Mouse (Mus musculus) MN1 (cell line): Measurements from ENCODE around the gene Slc35b4.

Experiments used
- DNase-seq: peaks from one replicate; pipeline ENCODE4 v3.0.0-alpha.2; 2016; ENCODE audit warnings: low spot score

Gene Slc35b4

DNA sequence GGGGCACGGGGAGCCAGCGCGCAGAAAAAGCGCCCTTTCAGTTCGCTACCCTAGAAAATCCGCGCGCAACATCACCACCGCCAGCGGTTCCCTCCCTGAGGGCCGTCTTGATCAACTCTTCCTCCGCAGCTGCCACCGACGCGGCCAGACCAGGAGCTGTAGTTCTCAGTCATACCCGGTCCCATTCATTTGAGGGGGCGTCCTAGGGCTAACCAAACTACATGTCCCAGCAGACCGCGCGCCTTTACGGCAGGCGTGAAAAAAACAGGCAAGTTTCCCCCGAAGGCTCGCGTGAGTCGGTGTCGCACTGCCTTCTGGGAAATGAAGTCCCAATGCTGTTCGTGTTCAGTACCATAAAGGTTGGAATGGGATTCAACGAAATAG is at the start of gene Slc35b4:
Gene Slc35b4 (minus strand): TSS at position 248 of the 384 bp plus-strand sequence.
- DNase-seq = peak; percentile 97

DNA sequence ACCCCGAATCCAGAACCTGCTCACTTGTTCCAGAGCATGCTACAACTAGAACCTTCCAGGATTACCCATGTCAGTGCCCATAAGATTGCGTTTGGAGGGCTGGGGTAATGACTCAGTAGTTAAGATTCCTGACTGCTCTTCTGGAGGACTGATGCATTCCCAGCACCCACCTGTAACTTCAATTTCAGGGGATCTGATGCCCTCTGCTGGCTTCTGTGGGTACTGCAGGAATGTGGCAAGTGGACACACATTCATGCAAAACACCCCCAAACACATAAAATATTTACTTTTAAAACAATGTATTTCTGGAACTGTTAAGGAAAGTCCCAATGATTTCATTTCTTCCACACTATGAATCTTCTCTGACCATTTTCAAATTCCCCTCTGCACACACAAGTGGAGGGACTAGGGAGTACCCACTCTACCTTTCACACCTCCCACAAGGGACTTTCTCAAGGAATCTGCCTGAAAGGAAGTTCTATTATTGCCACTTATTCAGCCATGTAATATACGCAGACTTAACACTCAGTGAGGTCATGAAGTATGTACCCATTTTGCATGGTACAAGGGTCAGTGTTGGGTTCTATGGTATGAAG is 48.2 kb upstream of the Slc35b4 start:
- no peak for DNase-seq

DNA sequence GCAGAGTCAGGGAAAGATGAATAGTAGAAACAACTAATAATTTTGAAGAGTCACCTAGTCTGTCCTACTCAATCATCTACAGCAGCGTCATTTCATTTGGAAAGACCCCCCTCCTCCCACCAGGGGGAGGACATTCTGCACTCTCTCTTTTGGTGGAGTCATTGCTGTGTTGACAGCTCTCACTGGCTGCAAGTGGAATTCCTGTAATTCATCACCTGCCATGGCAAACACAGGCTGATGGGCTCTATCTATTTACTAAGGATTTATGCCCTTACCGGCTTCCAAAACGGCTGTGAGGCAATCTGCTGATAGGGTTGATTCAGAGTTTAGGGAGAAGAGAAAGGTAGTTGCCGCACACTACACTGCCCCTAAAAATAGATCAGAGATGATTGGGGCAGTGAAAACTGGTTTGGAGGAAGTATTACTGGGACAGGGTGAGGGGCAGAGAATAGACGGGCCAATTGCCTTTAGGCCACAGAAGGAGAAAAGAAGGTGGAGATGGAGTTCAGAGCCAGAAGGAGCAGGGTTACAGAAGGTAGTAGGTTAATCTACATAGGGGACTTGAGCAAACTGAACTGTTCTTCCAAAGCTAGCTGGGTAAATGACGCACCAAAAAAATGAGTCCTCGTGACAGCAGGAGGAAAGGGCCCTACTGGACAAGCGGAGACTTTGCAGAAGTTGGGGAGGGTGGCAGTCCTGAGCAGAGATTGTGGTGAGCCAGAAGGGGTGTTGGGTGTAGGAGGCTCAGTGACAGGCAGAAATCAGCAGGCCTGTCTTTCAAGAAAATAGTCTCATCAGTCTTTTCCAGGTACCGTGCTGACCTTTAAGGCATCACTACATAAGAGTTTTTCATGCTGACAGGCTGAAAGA is 39.8 kb upstream of the Slc35b4 start:
- DNase-seq = no peak

DNA sequence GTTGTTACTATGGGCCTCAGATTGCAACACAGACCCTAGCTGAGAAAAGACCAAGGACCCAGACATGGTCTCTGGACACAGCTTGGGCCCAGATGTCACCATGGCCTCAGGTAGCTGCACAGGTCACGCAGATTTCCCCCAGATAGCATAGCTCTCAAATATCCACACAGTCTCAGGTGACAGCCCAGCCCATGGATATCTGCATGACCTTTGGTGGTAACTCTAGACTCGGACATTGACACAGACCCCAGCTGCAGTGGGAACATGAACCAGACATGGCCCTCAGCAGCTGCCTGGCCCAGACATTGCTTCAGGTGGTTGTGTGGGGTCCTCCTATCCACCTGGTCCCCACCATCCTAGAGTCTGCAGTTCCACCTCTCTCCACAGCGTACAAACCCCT is 28.8 kb upstream of the Slc35b4 start:
- no peak for DNase-seq

DNA sequence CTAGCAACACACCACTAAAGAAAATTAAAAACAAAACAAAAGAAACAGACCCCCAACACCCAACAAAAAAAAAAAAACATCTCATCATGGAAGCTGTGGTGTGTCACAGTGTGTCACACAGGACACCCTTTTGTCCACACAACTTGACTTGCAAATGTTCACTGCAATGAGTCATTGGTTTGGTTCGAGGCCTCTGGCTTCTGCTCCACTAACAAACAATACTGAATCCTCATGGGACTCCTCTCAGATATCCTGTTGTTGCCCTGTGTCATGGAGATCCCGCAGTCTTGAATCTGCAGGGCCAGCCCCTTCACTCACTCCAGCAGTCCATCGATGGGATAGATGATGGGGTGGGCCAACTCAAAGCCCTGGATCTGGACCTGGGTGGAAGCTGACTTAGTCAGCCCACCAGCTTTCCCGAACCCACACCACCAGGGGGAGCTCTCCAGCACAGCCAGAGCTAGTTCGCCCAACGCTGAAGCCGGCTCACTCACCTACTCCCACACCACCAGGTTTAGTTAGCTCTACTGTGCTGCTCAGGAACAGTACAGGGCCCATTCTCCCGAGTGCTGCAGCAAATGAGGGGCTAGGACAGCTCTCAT is 28.2 kb upstream of the Slc35b4 start:
- DNase-seq = peak; percentile 22

DNA sequence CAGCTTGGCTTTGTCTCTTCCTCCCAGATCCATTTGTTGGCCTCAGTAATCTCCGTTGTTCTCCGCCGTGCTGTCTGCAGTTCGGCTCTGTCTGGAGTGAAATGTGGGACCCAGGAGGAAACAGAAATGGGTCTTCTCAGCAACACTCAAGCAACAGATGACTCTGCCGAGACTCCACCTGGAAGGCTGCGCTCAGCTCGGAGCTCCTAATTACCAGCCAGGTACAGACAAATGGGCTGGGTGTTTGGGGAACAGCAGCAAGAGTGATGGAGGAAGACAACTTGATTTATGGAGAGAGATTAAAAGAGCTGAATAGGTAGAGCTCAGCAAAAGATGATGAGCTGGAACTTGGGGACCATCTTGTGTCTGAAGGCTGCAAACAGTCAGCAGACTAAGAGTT is 26.6 kb upstream of the Slc35b4 start:
- DNase-seq = no peak

DNA sequence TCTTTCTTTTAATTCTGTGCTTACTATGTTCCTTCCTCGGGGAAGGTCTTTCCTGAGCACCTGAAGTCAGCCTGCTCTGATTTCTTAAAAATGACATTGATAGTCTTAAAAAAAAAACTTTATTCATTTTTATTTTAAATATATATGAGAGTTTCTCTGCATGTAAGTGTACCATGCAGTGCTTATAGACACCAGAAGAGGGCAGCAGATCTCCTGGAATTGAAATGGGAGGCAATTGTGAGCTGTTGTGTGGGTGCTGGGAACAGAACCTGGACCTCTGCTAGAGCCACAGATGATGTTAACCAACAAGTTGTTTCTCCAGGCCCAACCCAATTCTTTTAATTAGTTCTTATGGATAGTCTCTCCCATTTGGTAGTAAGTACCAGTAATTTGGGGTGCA is 18.1 kb upstream of the Slc35b4 start:
- no peak for DNase-seq

DNA sequence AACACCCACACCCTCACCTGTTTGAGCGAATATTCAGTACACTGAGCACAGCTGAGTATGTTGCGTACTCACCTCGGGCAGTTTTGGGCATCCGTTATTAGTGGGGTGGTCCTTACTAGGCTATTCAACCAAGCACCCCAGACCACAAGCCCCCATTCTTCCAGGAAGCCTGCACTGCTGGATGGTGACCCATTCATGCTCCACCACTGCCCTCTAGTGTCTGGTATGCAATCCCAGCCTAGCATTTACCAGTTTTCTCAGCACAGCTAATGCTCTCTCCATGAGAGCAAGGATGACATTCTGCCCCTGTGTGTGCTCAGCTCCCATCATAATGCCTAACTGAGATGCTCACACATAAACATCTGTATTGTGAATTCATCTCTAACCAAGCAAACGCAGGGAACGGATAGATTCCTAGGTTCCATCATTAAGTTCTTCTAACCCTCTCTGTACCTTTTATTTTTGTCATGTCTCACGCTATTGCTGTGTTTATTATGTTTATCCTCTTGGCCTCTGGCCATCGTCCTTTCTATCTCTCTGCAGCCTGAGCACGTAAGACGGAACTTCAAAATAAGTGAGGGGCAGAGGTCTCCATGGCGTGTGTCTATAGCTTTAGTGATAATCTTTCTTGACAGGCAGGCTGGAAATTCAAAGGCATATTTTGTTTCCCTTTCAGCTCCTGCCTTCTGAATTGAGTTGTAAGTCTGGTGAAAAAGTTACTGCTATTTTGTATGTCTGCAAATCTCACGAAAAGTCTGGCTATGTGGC is 17.0 kb upstream of the Slc35b4 start:
- DNase-seq = peak; percentile 54

DNA sequence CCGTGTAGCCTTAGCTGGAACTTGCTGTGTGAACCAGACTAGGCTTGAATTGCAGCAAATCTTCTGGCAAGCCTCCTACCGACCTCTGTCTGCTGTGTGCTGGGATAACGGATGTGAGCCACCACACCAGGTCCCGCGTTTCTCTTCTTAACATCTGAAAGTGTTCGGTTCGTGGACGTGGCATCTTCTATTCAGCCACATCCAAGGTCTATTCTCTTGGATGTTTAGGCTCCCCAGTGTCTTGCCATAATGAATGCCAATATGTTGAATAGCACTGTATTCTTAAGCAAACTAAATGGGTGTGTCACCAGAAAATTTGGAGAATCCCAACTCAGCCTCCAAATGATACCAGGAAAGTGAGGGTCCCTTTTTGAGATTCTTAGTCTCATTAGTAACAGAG is 14.5 kb upstream of the Slc35b4 start:
- DNase-seq = no peak

DNA sequence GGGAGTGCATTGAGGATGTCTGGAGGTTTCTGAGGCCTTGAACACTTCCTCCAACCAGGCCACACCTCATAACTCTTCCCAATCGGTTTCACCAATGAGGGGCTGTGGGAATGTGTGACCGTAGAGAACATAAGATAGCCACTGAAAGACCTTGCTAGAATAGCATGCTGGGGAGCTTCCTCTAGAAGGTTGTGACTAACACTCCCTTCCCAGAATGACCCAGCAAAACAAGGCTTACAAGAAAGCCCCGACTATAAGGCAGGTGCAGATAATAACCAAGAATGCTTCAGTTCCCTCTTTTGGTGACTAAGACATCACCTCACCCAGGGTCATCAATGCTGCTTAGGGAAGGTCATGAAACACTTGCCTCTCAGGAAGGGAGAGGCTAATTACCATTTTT is 12.6 kb upstream of the Slc35b4 start:
- no peak for DNase-seq

DNA sequence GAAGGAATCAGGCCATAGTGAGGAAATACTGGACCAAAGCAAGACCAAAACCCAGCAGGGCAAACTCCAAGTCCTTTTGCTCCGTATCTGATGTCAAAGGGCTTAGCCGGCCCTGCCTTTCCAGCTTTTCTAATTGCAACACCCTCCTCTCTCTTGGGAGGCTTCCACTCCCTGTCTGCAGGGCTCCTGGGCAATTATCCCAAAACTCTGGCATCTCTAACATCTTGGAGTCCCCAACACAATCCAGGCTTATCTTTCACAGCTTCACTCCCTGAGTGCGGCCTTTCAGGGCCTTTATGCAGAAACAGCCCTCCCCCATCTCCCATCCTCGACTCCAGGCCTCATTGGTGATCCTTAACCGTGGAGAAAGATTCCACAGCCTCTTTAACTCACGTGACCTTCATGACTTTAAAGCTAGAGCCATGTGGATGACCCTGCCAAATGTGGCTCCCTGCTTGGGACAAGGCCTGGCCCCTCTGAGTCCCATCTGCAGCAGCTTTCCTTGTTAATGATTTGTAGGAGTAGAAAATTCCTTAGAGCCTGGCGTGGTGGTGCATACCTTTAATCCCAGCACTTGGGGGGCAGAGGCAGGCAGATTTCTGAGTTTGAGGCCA is 11.2 kb upstream of the Slc35b4 start:
- peak; percentile 31 for DNase-seq

DNA sequence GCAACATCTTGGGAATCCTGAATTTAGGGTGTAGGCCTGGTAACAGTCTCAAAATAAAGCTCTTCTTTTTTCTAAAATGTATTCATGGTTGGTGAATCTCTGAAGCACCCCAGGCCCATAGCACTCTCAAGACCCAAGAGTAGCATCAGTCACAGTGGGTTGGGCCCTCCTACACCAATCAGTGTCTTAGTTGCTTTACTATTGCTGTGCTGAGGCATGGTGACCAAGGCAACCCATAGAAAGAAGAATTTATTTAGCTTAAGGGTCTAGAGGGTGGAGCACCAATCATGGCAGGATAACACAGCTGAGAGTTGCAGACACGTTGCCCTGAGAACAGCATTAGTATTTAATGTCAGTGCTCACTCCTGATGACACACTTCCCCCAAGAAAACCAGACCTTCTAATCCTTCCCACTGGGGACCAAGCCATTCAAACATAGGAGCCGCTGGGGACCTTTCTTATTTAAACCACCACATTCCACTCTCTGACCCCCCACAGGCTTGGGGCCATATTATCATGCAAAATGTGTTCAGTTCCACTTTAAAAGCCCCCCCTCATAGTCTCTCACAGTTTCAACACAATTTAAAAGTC is 10.5 kb upstream of the Slc35b4 start:
- no peak for DNase-seq

DNA sequence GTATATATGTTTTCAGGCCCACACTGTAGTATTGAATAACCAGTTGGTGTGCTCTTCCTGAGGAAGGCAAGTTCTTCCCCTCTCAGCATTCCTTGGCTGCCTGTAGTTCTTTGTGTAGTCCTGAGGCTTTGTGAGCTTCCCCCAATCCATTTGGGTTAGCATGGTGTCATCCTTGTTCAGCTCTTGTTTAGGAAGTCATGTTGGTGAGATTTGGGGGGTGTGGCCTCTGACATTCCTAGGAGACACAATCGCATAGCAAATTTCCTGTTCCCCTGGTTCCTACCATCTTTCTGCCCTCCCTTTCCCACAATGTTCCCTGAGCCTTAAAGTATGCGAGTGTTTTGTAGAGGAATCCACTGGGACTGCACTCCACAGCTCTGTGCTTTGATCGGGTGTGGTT is 6.4 kb upstream of the Slc35b4 start:
- no peak for DNase-seq

DNA sequence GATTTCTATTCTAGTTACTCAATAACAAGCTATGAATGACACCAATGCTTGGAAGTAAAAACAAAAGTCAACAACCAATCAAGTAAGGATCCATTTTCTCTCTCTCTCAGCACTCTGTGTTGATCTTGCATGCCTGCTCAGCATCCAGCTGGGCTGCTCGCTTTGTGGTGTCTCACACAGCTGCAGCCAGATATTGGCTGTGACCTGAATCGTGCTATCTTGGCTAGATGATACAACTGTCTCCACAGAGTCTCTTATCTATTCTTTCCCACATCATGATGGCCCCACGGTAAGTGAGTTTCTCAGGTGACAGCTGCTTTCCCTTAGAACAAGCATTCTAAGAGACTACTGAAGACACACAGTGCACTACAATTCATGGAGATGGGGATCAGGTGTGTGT is 5.0 kb upstream of the Slc35b4 start:
- DNase-seq = no peak

DNA sequence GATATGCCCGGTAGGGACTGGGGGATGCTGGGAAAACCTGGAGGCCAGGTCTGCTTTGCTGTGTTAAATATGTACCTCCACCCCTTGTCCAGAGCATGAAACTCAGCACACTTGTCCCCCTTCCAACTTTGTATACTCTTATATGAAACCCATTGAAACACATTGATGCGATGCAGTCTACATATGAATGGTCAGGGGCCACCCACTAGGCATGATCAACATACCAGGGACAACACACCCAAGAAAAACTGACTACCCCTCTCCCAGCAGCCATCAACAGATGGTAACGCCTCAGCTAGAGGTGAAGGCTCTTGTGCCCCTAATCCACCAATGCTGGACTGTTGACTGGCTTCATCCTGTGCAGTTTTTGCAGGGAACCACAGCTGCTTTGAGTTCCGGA is 3.0 kb upstream of the Slc35b4 start:
- no peak for DNase-seq

DNA sequence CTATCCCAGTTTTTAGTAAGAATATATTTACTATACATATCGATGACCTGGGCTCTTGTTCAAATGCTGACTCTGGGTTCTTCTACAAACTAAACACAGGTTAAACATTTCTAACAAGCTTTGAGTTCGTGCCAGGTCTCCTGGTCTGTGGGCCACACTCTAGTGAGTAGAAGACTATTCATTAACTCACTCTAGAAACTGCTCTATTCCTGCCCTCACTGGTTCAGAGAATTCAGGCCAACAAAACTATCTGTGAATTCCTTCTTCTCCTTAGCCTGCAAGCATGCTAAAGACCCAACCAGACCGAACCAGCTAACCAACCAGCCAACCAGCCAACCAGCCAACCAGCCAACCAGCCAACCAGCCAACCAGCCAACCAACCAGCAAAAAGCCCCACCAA is 2.1 kb upstream of the Slc35b4 start:
- no peak for DNase-seq

DNA sequence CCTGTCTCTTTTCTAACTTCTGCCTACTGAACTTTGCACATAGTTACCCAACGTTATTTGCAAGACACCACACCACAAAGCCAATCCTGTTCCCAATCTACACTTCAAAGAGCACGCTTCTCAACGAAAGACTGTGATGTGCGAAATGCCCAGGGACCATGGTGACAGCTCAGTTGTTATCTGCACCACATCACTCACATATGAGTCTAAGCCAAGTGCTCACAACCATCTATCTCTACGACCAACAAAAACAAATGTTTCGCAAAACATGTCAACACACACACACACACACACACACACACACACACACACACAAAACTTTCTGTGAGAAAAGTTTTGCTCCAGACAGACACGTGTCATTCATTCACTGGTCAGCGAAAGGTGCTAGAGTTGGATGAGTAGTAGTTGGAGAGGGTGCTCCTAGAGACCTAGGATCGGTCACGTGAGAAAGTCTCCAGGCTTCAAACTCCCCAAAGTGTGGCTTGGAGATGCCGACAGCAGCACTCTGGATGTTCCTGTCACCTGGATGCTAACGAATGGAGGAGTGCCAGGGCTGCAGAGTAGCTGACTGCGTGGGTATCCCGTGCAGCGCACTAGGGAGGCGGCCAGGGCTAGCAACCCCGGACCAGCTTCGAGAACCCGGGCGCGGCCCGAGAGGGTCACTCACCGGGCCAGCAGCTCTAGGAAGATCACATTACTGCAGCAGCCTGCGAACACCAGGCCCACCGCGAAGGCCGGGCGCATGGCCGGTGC is 624 bp downstream of the Slc35b4 start:
- no peak for DNase-seq

DNA sequence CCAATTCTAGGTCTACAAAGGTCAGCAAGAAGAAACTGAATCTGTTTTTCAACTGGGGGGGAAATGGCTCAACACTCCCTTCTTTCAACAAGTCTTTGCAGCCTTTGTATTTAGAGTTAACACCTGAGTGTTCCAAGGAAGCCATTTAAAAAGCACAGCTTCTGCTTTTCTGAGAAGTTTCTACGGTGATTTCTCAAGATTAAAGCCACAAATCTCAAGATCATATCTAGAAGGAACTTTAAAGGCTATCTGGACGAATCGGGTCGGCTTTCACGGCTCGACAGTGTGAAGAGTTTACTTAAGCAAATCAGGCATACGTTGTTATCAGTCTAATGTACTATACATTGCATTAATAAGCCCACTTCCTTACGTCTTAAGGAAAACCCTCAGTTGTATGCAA is 2.2 kb downstream of the Slc35b4 start:
- no peak for DNase-seq

DNA sequence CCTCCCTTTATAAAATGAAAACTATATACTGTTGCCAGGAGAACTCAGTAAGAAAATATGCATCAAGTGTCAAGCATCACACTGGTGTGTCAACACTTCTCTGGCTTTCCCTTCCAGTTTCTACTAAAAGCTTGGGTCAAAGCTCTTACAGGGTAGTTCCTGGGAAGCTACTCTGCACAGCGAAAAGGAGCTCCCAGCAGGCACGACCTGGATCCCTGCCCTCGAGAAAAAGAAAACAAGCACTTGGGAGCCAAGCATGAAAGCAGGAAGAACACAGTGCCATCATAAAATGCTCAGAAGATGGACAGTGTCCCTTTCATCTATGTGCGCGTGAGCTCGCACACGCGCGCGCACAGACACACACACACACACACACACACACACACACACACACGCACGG is 3.7 kb downstream of the Slc35b4 start:
- DNase-seq = no peak

DNA sequence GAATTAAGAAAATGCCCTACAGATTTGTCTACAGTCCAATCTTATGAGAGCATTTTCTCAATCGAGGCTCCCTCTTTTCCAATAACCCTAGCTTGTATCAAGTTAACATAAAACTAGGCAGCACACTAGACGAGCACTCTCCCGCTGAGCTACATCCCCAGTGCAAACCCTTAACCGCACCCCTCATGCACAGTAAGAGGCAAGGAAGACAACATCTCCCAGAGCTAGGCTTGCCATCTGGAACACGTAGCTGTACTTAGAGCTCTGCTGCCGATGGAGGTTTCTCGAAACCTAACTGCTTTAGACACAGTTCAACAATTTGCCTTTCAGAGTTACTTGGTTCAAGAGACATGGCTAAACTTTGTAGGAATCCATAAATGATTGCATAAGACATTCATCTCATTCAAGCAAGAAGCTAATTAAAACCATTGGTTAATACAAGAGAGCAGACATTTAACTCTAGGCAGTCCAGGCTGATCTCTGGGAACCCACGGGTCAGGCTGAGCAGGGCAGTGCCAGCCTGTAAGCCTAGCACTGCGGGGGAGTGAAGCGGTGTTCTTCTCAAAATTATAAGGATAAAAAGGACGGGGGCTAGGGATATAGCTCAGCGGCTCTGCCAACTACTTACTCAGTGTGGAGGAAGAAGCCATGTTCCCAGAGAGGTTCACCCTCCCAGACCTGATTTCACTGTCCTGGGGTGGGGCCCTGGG is 5.0 kb downstream of the Slc35b4 start:
- DNase-seq = no peak
